Mouse (Mus musculus) forebrain, embryonic 13.5 days (tissue): Measurements from ENCODE around the gene Gm10447. TPM values are rescaled to one million over a fixed set of nuclear protein-coding genes. Genes with fewer than 3 reads are reported as not detected.
"Not testable (repeated sequence)": the region's sequence is repeated elsewhere in the genome, so short reads cannot be mapped to it uniquely, and the experiment has no call there.

Experiments used
- ATAC-seq: fragments of 200-750 bp; cut with Nextera tagmentation; 2 replicates; pipeline ENCODE4 v1.8.0; 2017
- H3K27ac ChIP-seq: fragments of 300-500 bp; sonication (generic); 2 replicates; pipeline ENCODE4 v1.5.1; 2015; ENCODE audit warnings: inconsistent platforms, mild to moderate bottlenecking, moderate library complexity
- H3K27me3 ChIP-seq: fragments of 300-500 bp; sonication (generic); 2 replicates; pipeline ENCODE4 v1.6.1; 2015; ENCODE audit warnings: mild to moderate bottlenecking, inconsistent platforms
- H3K36me3 ChIP-seq: fragments of 300-500 bp; sonication (generic); 2 replicates; pipeline ENCODE4 v1.6.1; 2015; ENCODE audit warnings: mild to moderate bottlenecking, inconsistent platforms; ENCODE audit not compliant: poor library complexity, severe bottlenecking
- H3K4me1 ChIP-seq: fragments of 300-500 bp; sonication (generic); 2 replicates; pipeline ENCODE4 v1.6.1; 2015; ENCODE audit warnings: inconsistent platforms
- H3K4me2 ChIP-seq: fragments of 300-500 bp; sonication (generic); 2 replicates; pipeline ENCODE4 v1.6.1; 2015; ENCODE audit warnings: inconsistent platforms, mild to moderate bottlenecking, moderate library complexity
- H3K4me3 ChIP-seq: fragments of 300-500 bp; sonication (generic); 2 replicates; pipeline ENCODE4 v1.5.1; 2015; ENCODE audit warnings: mild to moderate bottlenecking, inconsistent platforms
- H3K9ac ChIP-seq: fragments of 300-500 bp; sonication (generic); 2 replicates; pipeline ENCODE4 v1.6.1; 2015; ENCODE audit warnings: mild to moderate bottlenecking, inconsistent platforms
- H3K9me3 ChIP-seq: fragments of 300-500 bp; sonication (generic); replicated peaks from 2 replicates; pipeline ENCODE4 v1.6.1; 2016; ENCODE audit warnings: inconsistent platforms
- WGBS: fragments of 180-500 bp; shearing (Covaris S2); methylation state at CpG from one replicate; pipeline ENCODE4 v1.1.7; 2015; 5-methylcytosine and 5-hydroxymethylcytosine counted together
- polyA plus RNA-seq: library from polyadenylated mRNA; unstranded; fragments of >200 nt; fragmentation: Nextera tagmentation; extraction: Ambion mirVana; gene quantifications from 2 replicates; pipeline ENCODE4 v1.2.1, GENCODE M21; 2015

Gene Gm10447
- polyA plus RNA-seq, 1 experiment from 2014 or later = not detected

DNA sequence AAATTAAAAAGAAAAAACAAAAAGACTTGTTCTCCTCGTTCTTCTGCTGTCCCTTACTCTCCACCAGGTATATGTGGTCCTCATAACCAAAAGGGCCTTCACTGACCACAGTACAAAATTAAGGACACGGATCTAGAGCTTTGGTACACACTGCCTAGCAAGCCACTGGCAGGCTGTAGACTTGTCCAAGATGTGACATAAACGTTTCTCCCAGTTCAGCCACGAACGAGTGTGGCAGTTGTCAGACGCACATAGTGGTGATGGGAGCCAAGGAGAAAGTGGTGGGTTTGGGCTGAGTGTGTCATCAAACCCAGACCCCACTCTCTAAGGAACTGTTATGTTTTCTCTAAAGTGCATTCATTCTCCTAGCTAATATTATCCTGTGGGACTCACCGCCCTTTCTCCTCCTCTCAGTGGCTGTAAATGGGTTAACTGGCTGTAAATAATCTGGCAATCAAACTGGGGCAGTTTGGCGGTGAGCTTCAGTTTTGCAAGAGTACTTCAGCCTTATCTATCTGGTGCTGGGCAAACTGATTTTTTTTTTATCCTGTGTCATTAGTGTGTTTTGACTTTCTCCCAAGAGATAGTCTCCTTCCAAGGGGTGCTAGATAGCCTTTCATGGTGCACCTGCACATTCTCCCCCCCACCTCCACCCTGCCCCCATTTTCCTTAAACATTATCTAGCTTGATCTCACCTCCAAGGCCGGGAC, 25.4 kb downstream of the Gm10447 start:
- ATAC-seq = no peak
- Histone ChIP-seq H3K27ac (peak overlapping the region; percentile 15), H3K4me2 (peak overlapping the region; percentile 58), H3K9ac (peak overlapping the region; percentile 83), H3K36me3 (peaks cover 20% of the 10 kb centered on the region), H3K27me3 (no peaks in the 10 kb centered on the region; the same call in 1 of the 2 replicates), H3K4me1 (peaks cover 16% of the 10 kb centered on the region), H3K4me3 (peak overlapping the region; percentile 75), H3K9me3 (no peaks in the 10 kb centered on the region)
- 15% methylated on average over 9 of the region's 9 CpGs for WGBS

GRCm38 (mm10) chr11:53430670-53431346, 26.1 kb downstream of the Gm10447 start, which contains the start of the genes Uqcrq and Gdf9:
TSS of gene Uqcrq (minus strand) at chr11:53430831.
TSS of gene Gdf9 (plus strand) at chr11:53431023.
- H3K27ac ChIP-seq = peak within 1 kb of the TSS; percentile 79
- H3K4me1 ChIP-seq = peaks cover 16% of the 10 kb centered on the region
- peak within 1 kb of the TSS; percentile 82 for H3K4me2 ChIP-seq
- WGBS = 1% methylated on average over 44 of the region's 44 CpGs
- H3K9ac ChIP-seq = peak within 1 kb of the TSS; percentile 83
- H3K9me3 ChIP-seq = no peaks in the 10 kb centered on the region
- peak within 1 kb of the TSS; percentile 75 for H3K4me3 ChIP-seq
- peaks cover 20% of the 10 kb centered on the region for H3K36me3 ChIP-seq
- no peaks in the 10 kb centered on the region; the same call in 1 of the 2 replicates for H3K27me3 ChIP-seq
- peak; percentile 96 for ATAC-seq

DNA sequence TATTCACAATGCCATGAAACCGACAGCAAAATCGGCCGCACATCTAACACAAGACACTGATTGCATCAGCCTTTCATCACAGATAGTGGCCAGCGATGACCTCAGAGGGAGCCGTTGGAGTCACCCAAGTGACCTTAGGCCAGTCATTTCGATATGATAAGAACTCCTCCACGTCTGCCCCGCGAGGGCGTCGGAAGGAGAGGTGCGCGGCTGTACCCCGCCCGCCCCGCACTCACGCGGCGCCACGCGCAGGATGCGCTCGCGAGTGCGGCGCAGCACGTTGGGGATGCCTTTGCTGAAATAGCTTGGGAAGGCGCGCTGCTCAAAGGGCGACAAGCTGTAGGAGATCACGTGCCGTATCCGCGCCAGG, 26.6 kb downstream of the Gm10447 start:
- peak; percentile 66; the same call in 1 of the 2 replicates for ATAC-seq
- WGBS = under 1% methylated on average over 34 of the region's 34 CpGs
- H3K4me3 ChIP-seq = peak overlapping the region; percentile 75

GRCm38 (mm10) chr11:53429182-53429581, 27.7 kb downstream of the Gm10447 start:
- H3K27ac ChIP-seq = no peak overlapping the region
- no peak overlapping the region for H3K9ac ChIP-seq
- peak overlapping the region; percentile 82 for H3K4me2 ChIP-seq
- peaks cover 20% of the 10 kb centered on the region for H3K36me3 ChIP-seq
- ATAC-seq = no peak
- no peak overlapping the region for H3K4me3 ChIP-seq
- no peaks in the 10 kb centered on the region; the same call in 1 of the 2 replicates for H3K27me3 ChIP-seq
- H3K9me3 ChIP-seq = no peaks in the 10 kb centered on the region
- H3K4me1 ChIP-seq = peaks cover 16% of the 10 kb centered on the region

More for the DNA sequence above, 26.6 kb downstream of the Gm10447 start:
- no peaks in the 10 kb centered on the region; the same call in 1 of the 2 replicates for H3K27me3 ChIP-seq
- peak overlapping the region; percentile 82 for H3K4me2 ChIP-seq
- H3K36me3 ChIP-seq = peaks cover 20% of the 10 kb centered on the region
- H3K4me1 ChIP-seq = peaks cover 16% of the 10 kb centered on the region
- H3K27ac ChIP-seq = peak overlapping the region; percentile 79
- H3K9ac ChIP-seq = peak overlapping the region; percentile 83
- no peaks in the 10 kb centered on the region for H3K9me3 ChIP-seq

GRCm38 (mm10) chr11:53428716-53429057, 28.2 kb downstream of the Gm10447 start:
- H3K9me3 ChIP-seq = no peaks in the 10 kb centered on the region
- no peak overlapping the region for H3K9ac ChIP-seq
- peaks cover 16% of the 10 kb centered on the region for H3K4me1 ChIP-seq
- WGBS = 94% methylated on average over 5 of the region's 5 CpGs
- H3K4me2 ChIP-seq = no peak overlapping the region
- H3K27ac ChIP-seq = no peak overlapping the region
- peaks cover 20% of the 10 kb centered on the region for H3K36me3 ChIP-seq
- no peak overlapping the region for H3K4me3 ChIP-seq
- no peaks in the 10 kb centered on the region; the same call in 1 of the 2 replicates for H3K27me3 ChIP-seq
- ATAC-seq = no peak

DNA sequence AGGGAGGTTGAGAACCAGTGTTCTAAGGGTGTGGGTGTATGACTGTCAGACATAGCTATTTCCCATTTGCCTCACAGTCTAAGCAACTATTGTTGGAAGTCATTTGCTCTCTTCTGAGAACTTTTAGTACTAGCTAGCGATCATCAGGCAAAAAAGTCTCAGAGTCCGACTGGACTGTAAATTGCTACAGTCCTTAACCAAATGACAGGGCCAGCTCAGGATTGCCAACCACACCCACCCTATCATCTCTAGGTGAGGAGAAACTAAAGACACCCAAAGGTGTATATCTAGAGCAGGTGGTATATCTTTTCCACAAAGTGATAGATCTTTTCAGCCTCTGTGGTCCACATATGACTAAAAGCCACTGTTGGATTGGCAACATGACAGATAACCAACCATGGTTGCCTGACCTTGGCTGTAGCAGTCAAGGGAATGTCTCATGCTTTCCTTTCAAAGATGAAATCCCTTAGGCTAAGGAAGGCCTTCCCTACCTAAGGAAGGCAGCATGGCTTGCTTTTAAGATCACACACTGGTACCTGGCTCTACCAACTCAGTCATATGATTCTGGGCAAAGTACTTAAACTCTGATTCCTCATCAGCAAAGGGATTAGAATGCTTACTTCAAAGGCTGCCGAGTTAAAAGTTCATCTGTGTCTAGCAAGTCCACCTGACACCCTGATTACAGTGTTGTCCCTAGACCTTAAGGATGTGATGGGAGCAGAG, 28.8 kb downstream of the Gm10447 start:
- Histone ChIP-seq H3K36me3 (peaks cover 20% of the 10 kb centered on the region), H3K4me1 (peaks cover 16% of the 10 kb centered on the region), H3K4me2 (no peak overlapping the region), H3K27ac (no peak overlapping the region), H3K27me3 (no peaks in the 10 kb centered on the region), H3K9ac (no peak overlapping the region), H3K9me3 (no peaks in the 10 kb centered on the region), H3K4me3 (no peak overlapping the region)
- WGBS = 97% methylated on average over 3 of the region's 3 CpGs
- ATAC-seq = no peak

- H3K4me2 ChIP-seq, H3K27ac ChIP-seq, H3K27me3 ChIP-seq, H3K9ac ChIP-seq, ATAC-seq, H3K4me3 ChIP-seq, H3K9me3 ChIP-seq: not testable (repeated sequence)
- 89% methylated on average over 3 of the region's 3 CpGs for WGBS
- Histone ChIP-seq H3K36me3 (peaks cover 20% of the 10 kb centered on the region), H3K4me1 (peaks cover 16% of the 10 kb centered on the region)
Observed at GRCm38 (mm10) chr11:53426914-53427313, 30.0 kb downstream of the Gm10447 start.

- Histone ChIP-seq H3K27me3 (no peaks in the 10 kb centered on the region), H3K4me1 (peaks cover 11% of the 10 kb centered on the region), H3K9me3 (no peaks in the 10 kb centered on the region), H3K4me2 (no peak overlapping the region), H3K27ac (no peak overlapping the region), H3K36me3 (peaks cover 27% of the 10 kb centered on the region), H3K9ac (no peak overlapping the region), H3K4me3 (no peak overlapping the region)
- ATAC-seq = no peak
- WGBS = 84% methylated on average over 6 of the region's 6 CpGs
Observed at GRCm38 (mm10) chr11:53425711-53426255, 31.1 kb downstream of the Gm10447 start.

- Histone ChIP-seq H3K4me3 (no peak overlapping the region), H3K9me3 (no peaks in the 10 kb centered on the region), H3K27ac (no peak overlapping the region), H3K4me1 (peaks cover 11% of the 10 kb centered on the region), H3K4me2 (no peak overlapping the region), H3K27me3 (no peaks in the 10 kb centered on the region), H3K36me3 (peaks cover 29% of the 10 kb centered on the region), H3K9ac (no peak overlapping the region)
- no peak for ATAC-seq
- 88% methylated on average over 3 of the region's 3 CpGs for WGBS
Observed at GRCm38 (mm10) chr11:53425251-53425650, 31.7 kb downstream of the Gm10447 start.

- no peak for ATAC-seq
- no peak overlapping the region for H3K27ac ChIP-seq
- 76% methylated on average over 2 of the region's 2 CpGs for WGBS
Observed at GRCm38 (mm10) chr11:53424826-53425225, 32.1 kb downstream of the Gm10447 start.

DNA sequence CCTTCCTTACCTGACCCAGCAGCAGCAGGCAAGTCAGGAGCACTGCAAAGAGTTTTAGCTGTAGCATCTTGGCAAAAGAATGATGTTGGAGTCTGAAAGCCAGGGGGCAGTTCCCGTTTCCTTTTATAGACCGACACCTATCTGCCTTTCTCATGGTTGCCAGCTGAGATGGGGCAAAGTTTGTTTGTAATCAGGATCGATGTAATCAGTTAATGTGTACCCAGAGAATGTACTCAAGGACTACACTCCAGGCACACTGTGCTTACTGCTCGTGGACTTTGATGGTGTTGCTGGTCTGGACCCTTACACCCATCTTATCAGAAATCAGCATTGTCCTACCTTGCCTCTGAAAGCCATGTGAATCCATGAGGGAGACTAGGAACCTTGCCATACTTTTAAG, 33.9 kb downstream of the Gm10447 start, which contains the start of gene Leap2:
TSS of gene Leap2 (minus strand) at position 135 of the 400 bp plus-strand sequence.
- no peak within 1 kb of the TSS for H3K4me3 ChIP-seq
- H3K4me1 ChIP-seq = no peaks in the 10 kb centered on the region
- no peak within 1 kb of the TSS for H3K9ac ChIP-seq
- H3K27ac ChIP-seq = no peak within 1 kb of the TSS
- H3K4me2 ChIP-seq = no peak within 1 kb of the TSS
- no peak for ATAC-seq
- no peaks in the 10 kb centered on the region for H3K9me3 ChIP-seq
- H3K27me3 ChIP-seq = no peaks in the 10 kb centered on the region
- WGBS = 89% methylated on average over 4 of the region's 4 CpGs
- H3K36me3 ChIP-seq = peaks cover 33% of the 10 kb centered on the region

More at GRCm38 (mm10) chr11:53424826-53425225, 32.1 kb downstream of the Gm10447 start:
- Histone ChIP-seq H3K27me3 (no peaks in the 10 kb centered on the region), H3K9me3 (no peaks in the 10 kb centered on the region), H3K36me3 (peaks cover 33% of the 10 kb centered on the region), H3K9ac (no peak overlapping the region), H3K4me3 (no peak overlapping the region), H3K4me2 (no peak overlapping the region), H3K4me1 (peaks cover 7% of the 10 kb centered on the region)

GRCm38 (mm10) chr11:53418048-53418447, 38.9 kb downstream of the Gm10447 start:
- Histone ChIP-seq H3K27ac (no peak overlapping the region), H3K9ac (no peak overlapping the region), H3K4me2 (no peak overlapping the region), H3K27me3 (no peaks in the 10 kb centered on the region), H3K4me3 (no peak overlapping the region), H3K4me1 (no peaks in the 10 kb centered on the region), H3K36me3 (peaks cover 71% of the 10 kb centered on the region), H3K9me3 (no peaks in the 10 kb centered on the region)
- no peak for ATAC-seq
